Mouse (Mus musculus): ENCODE data around the gene Sidt2. TPM values are rescaled to one million over a fixed set of nuclear protein-coding genes. Genes with fewer than 3 reads are reported as not detected.

The Sidt2 gene
- 12.3 TPM for polyA plus RNA-seq (2014; fragmentation: Illumina TruSeq; extraction: RNeasy Lipid Tissue Mini Kit (QIAGEN cat#74804); ENCODE audit: low read depth, low replicate concordance)

GRCm38 (mm10) chr9:45955107-45955963 is at the start of gene Sidt2:
TSS of gene Sidt2 (minus strand) at chr9:45955258.

GRCm38 (mm10) chr9:45935628-45936210 is 19.3 kb downstream of the Sidt2 start, which contains the start of gene Tagln:
TSS of gene Tagln (minus strand) at chr9:45936058.

GRCm38 (mm10) chr9:45906355-45907077 is 48.5 kb downstream of the Sidt2 start, which contains the start of the genes Pcsk7 and Rnf214:
TSS of gene Pcsk7 (plus strand) at chr9:45906497.
TSS of gene Rnf214 (minus strand) at chr9:45906911.

Other genes with a start within 250 kb of the Sidt2 start
- gene Cep164, start 126.6 kb downstream of the Sidt2 start, polyA plus RNA-seq (2014; fragmentation: Illumina TruSeq; extraction: RNeasy Lipid Tissue Mini Kit (QIAGEN cat#74804); ENCODE audit: low read depth, low replicate concordance), result 1.4 TPM
- gene Bace1, start 116.7 kb downstream of the Sidt2 start, polyA plus RNA-seq (2014; fragmentation: Illumina TruSeq; extraction: RNeasy Lipid Tissue Mini Kit (QIAGEN cat#74804); ENCODE audit: low read depth, low replicate concordance), result 12.8 TPM
- 5.1 TPM for gene Pcsk7, start 48.8 kb downstream of the Sidt2 start, polyA plus RNA-seq (2014; fragmentation: Illumina TruSeq; extraction: RNeasy Lipid Tissue Mini Kit (QIAGEN cat#74804); ENCODE audit: low read depth, low replicate concordance)
- 31.3 TPM for gene Rnf214, start 48.3 kb downstream of the Sidt2 start, polyA plus RNA-seq (2014; fragmentation: Illumina TruSeq; extraction: RNeasy Lipid Tissue Mini Kit (QIAGEN cat#74804); ENCODE audit: low read depth, low replicate concordance)
- 2.8 TPM for gene Tagln, start 19.2 kb downstream of the Sidt2 start, polyA plus RNA-seq (2014; fragmentation: Illumina TruSeq; extraction: RNeasy Lipid Tissue Mini Kit (QIAGEN cat#74804); ENCODE audit: low read depth, low replicate concordance)
- 24.0 TPM for gene Pafah1b2, start 57.4 kb upstream of the Sidt2 start, polyA plus RNA-seq (2014; fragmentation: Illumina TruSeq; extraction: RNeasy Lipid Tissue Mini Kit (QIAGEN cat#74804); ENCODE audit: low read depth, low replicate concordance)
- 7.5 TPM for gene Sik3, start 57.6 kb upstream of the Sidt2 start, polyA plus RNA-seq (2014; fragmentation: Illumina TruSeq; extraction: RNeasy Lipid Tissue Mini Kit (QIAGEN cat#74804); ENCODE audit: low read depth, low replicate concordance)